Mouse (Mus musculus): Measurements from ENCODE around the gene Slc9a3r1.

DNA sequence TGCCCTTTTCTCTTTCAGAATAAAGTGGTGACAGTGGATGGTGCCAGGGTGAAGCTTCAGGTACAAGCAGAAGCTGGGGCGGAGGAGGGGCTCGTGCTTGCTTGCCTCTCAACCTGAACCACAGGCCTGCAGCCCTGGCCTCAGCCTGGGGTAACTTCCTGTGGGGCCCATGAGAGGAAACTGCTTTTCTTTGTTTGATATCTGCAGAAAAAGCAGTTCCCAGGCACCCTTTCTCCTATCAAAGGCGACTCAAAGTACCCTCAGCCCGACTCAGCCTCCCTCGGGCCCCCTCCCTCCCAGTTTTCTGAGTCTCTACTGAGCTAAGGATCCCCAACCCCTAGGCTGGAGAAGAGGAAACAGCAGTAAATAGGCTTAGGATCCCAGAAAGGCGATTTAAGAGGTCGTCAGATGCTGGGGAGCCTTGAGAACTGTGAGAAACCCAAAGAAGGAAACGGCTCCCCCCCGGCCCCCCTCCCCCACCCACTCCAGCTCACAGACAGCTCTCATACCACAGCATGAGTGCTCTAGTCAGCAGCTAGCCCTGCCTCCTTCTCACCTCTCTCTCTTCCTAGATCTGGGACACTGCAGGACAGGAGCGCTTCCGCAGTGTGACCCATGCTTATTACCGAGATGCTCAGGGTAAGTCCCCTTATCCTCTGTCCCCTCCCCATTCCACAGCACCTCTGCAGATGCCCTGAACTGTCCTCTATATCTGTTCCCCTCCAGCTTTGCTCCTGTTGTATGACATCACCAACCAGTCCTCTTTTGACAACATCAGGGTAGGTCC is 5.0 kb upstream of the Slc9a3r1 start:
- TF ChIP-seq GATA1 (IDR thresholded peaks at IDR 0.05; ENCODE audit: borderline replicate concordance, low read length): no peak
- TF ChIP-seq FLI1 (IDR thresholded peaks at IDR 0.05; ENCODE audit: low read length): no peak
